Mouse (Mus musculus) heart, embryonic 14.5 days (tissue): ENCODE measurements around the gene Scarb1. TPM values are rescaled to one million over a fixed set of nuclear protein-coding genes. Genes with fewer than 3 reads are reported as not detected.

Experiments
- ATAC-seq: fragments of 200-750 bp; cut with Nextera tagmentation; 2 replicates; pipeline ENCODE4 v1.8.0; 2017; ENCODE audit warnings: low read depth, moderate TSS enrichment; ENCODE audit not compliant: insufficient number of reproducible peaks, insufficient read depth, low FRiP score
- H3K27ac ChIP-seq, 2 experiments: fragments of 200-500 bp in 1 of 2; fragments of 300-500 bp in 1 of 2; sonication (generic) in 1 of 2; replicated peaks in 1 of 2; 2 replicates each; pipeline ENCODE4 v1.5.1; 2012 to 2014; ENCODE audit warnings: low read depth in 2 of 2, low read length in 2 of 2, control low read depth in 1 of 2, mild to moderate bottlenecking in 1 of 2, mixed read lengths in 1 of 2; ENCODE audit not compliant: control insufficient read depth in 1 of 2, insufficient read depth in 1 of 2
- H3K27me3 ChIP-seq: fragments of 300-500 bp; sonication (generic); 2 replicates; pipeline ENCODE4 v1.6.1; 2014; ENCODE audit warnings: mild to moderate bottlenecking, low read length, control low read depth; ENCODE audit not compliant: control insufficient read depth, insufficient read depth
- H3K36me3 ChIP-seq: fragments of 300-500 bp; sonication (generic); 2 replicates; pipeline ENCODE4 v1.6.1; 2014; ENCODE audit warnings: mild to moderate bottlenecking, control low read depth, low read length, mixed read lengths; ENCODE audit not compliant: control insufficient read depth, insufficient read depth
- H3K4me1 ChIP-seq, 2 experiments: fragments of 200-500 bp in 1 of 2; fragments of 300-500 bp in 1 of 2; sonication (generic) in 1 of 2; 2 replicates each; pipeline ENCODE4 v1.6.1; 2012 to 2014; ENCODE audit warnings: low read length in 2 of 2, control low read depth in 1 of 2, mixed read lengths in 1 of 2; ENCODE audit not compliant: control insufficient read depth in 2 of 2, insufficient read depth in 2 of 2
- H3K4me2 ChIP-seq: fragments of 300-500 bp; sonication (generic); 2 replicates; pipeline ENCODE4 v1.6.1; 2014; ENCODE audit warnings: mild to moderate bottlenecking, low read length
- H3K4me3 ChIP-seq, 2 experiments: fragments of 200-500 bp in 1 of 2; fragments of 300-500 bp in 1 of 2; sonication (generic) in 1 of 2; 2 replicates each; pipeline ENCODE4 v1.5.1; 2012 to 2014; ENCODE audit warnings: low read length in 2 of 2, mild to moderate bottlenecking in 2 of 2, control low read depth in 1 of 2, low read depth in 1 of 2, moderate library complexity in 1 of 2; ENCODE audit not compliant: control insufficient read depth in 1 of 2, insufficient read depth in 1 of 2
- H3K9ac ChIP-seq: fragments of 300-500 bp; sonication (generic); 2 replicates; pipeline ENCODE4 v1.6.1; 2014; ENCODE audit warnings: mild to moderate bottlenecking, low read length
- H3K9me3 ChIP-seq: fragments of 300-500 bp; sonication (generic); 2 replicates; pipeline ENCODE4 v1.6.1; 2016; ENCODE audit warnings: low read length, control low read depth; ENCODE audit not compliant: control insufficient read depth
- WGBS: fragments of 180-500 bp; shearing (Covaris S2); extraction: QIAGEN DNeasy Blood & Tissue Kit; methylation state at CpG from one replicate; pipeline ENCODE4 v1.1.7; 2014; 5-methylcytosine and 5-hydroxymethylcytosine counted together
- polyA plus RNA-seq: library from polyadenylated mRNA; unstranded; fragments of >200 nt; fragmentation: Nextera tagmentation; extraction: Ambion mirVana; gene quantifications from 2 replicates; pipeline ENCODE4 v1.2.1, GENCODE M21; 2014

Scarb1 gene
- polyA plus RNA-seq, 1 experiment from 2014 or later = 61.6 TPM

DNA sequence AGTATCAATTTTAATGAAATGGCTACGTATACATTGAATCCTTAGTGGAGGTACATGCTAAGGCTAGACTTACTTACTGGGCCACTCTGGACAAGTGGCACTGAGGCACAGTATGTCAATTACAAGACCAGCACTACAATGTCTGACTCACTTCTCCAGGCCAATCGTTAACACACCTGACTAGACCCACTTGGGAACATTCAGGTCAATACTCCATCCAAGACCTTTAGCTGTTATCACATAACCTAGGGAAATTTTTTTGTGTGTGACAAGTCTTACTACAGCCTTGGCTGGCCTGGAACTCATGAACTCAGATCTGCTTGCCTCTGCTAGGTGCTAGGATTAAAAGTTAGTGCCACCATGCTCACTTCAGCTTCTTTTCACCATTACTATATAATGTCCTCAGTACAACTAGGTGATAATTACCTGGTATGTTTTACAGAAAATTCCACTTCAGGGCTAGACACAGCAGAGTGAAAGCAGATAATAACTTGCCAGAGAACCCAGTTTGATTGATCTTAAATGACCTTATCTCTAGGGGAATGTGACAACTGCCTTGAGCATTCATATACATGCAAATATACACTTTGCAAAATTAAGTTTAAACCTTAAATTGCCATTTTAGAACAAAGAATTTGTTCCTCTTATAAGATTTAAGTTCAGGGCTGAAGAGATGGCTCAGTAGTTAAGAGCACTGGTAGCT lies 43.8 kb upstream of the Scarb1 start:
- Histone ChIP-seq H3K27me3 (no peaks in the 10 kb centered on the region), H3K9ac (peak overlapping the region; percentile 16; the same call in 1 of the 2 replicates), H3K4me2 (no peak overlapping the region), H3K9me3 (no peaks in the 10 kb centered on the region), H3K27ac (no peak overlapping the region), H3K36me3 (peaks cover 41% of the 10 kb centered on the region), H3K4me1 (peaks cover 0 to 11% of the 10 kb centered on the region in 2 experiments; a peak in 1 of 4 replicates), H3K4me3 (no peak overlapping the region)
- no peak for ATAC-seq
- WGBS = 73% methylated on average over 2 of the region's 2 CpGs

- Histone ChIP-seq H3K4me3 (no peak overlapping the region), H3K27ac (no peak overlapping the region), H3K27me3 (no peaks in the 10 kb centered on the region), H3K4me1 (peaks cover 0 to 11% of the 10 kb centered on the region in 2 experiments; a peak in 1 of 4 replicates), H3K36me3 (peaks cover 41% of the 10 kb centered on the region), H3K9ac (no peak overlapping the region), H3K9me3 (no peaks in the 10 kb centered on the region), H3K4me2 (no peak overlapping the region)
- WGBS = 67% methylated on average over 3 of the region's 3 CpGs
- no peak for ATAC-seq
Observed at GRCm38 (mm10) chr5:125383637-125384420, 42.9 kb upstream of the Scarb1 start.

DNA sequence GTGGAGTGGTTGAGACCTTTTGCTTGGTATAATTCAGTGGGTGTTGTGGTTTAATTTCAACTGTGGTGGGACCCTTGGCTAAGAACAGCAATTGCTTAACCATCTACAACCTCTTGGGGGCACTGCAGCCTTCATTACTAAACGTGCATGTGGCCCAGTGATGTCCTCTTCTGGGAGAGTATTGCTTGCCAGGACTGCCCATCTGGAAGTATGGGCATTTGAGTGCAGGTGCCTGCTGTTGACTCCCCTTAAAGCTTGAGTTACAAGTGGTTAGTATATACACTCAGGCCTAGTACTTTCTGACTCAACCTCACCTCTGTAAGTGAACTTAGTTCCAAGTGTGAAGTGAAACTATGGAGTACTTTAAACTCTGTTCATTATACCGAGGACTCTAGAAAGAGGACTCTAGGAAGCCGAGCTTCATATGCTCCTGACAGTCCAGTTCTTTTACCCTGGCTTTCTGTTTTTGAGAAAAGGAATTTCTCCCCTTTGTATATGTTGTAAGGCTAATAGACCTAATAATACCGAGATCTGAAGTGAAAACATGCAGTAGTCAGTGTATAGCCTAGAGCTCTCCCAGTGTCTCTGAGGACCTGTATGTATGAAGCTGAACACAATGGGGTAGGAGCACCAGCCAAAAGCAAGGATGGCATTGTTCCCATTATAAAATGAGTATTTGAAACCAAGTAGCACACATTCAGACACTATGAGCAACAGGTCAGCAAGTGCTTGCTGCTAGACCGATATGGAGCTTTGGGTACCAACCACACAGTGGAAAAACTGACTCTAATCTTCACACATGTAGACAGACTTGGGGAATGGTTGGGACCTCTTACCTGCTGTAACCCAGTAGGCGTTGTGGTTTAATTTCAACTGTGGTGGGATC lies 42.0 kb upstream of the Scarb1 start:
- Histone ChIP-seq H3K9ac (no peak overlapping the region), H3K4me3 (no peak overlapping the region), H3K4me2 (no peak overlapping the region), H3K27me3 (no peaks in the 10 kb centered on the region), H3K36me3 (peaks cover 33% of the 10 kb centered on the region), H3K9me3 (no peaks in the 10 kb centered on the region), H3K4me1 (peaks cover 0 to 11% of the 10 kb centered on the region in 2 experiments; a peak in 1 of 4 replicates), H3K27ac (0 out of 4 replicates have a peak overlapping the region, but pooled peaks of 1 of the 2 experiments have one; percentile 21)
- WGBS = 45% methylated on average over 6 of the region's 6 CpGs
- peak; percentile 44 for ATAC-seq

DNA sequence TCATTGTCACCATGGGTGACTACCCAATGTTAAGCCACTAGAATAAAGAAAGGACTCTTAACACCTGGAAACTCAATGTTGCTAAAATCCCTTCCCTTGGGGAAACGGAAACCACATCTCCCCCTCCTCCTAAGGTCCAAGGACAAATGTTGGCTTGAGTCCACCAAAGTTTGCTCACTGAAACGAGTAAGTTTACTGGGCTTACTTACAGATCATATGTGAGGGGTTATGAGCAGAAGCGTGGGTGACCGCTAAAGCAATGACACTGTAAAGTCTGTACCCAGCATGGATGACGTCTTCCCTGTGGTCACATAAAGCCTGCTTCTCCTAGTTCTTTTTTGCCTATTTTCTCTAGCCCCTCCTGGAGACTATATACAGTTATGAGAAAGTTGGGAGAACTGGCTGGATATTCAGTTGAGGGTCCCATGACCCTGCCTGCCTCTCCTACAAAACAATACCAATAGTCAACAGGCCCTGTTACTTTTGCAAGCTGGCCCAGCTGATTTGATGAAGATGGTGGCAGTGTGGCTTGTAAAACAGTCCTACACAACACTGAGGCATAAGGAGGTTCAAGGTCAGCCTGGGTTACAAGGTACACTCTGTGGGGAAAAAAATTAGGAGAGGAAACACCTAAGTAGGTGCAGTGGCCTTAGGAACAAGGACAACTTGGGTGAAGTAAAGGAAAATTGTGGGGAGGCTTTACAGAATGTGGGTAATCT lies 41.2 kb upstream of the Scarb1 start:
- ATAC-seq = no peak
- Histone ChIP-seq H3K27me3 (no peaks in the 10 kb centered on the region), H3K36me3 (peaks cover 33% of the 10 kb centered on the region), H3K9ac (no peak overlapping the region), H3K4me3 (no peak overlapping the region), H3K27ac (0 out of 4 replicates have a peak overlapping the region, but pooled peaks of 1 of the 2 experiments have one; percentile 1), H3K9me3 (no peaks in the 10 kb centered on the region), H3K4me1 (peaks cover 0 to 11% of the 10 kb centered on the region in 2 experiments; a peak in 1 of 4 replicates), H3K4me2 (no peak overlapping the region)
- 71% methylated on average over 5 of the region's 5 CpGs for WGBS

DNA sequence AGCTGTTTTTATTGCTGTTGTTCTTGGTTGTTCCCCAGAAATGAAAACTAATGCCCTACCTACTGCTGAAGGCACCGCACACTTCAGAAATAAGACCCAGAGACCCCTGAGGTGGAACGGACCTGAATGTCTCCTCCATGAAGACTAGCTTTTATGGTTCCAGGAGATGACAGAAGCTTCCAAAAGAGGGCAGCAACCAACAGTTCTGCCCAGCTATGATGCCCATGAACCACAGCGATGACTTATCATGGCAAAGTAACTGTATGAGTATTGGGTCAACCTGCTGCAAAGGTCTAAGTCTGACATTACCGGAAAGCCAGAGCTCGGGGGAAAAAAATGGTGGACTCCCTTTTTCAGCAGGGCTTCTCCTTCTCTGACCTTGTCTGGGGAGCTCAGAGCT lies 38.0 kb upstream of the Scarb1 start:
- ATAC-seq = no peak
- no peak overlapping the region for H3K9ac ChIP-seq
- H3K4me3 ChIP-seq = no peak overlapping the region
- 83% methylated on average over 5 of the region's 5 CpGs for WGBS
- no peak overlapping the region for H3K4me2 ChIP-seq
- no peaks in the 10 kb centered on the region for H3K27me3 ChIP-seq
- H3K36me3 ChIP-seq = peaks cover 11% of the 10 kb centered on the region
- no peaks in the 10 kb centered on the region for H3K4me1 ChIP-seq
- H3K9me3 ChIP-seq = peaks cover 5% of the 10 kb centered on the region; the same call in 1 of the 2 replicates
- no peak overlapping the region for H3K27ac ChIP-seq

- ATAC-seq = no peak
- H3K27ac ChIP-seq = no peak overlapping the region
- no peaks in the 10 kb centered on the region for H3K4me1 ChIP-seq
- no peak overlapping the region for H3K4me2 ChIP-seq
- no peak overlapping the region for H3K9ac ChIP-seq
- H3K36me3 ChIP-seq = no peaks in the 10 kb centered on the region
- H3K27me3 ChIP-seq = no peaks in the 10 kb centered on the region
- H3K9me3 ChIP-seq = peaks cover 7% of the 10 kb centered on the region; the same call in 1 of the 2 replicates
- 60% methylated on average over 7 of the region's 7 CpGs for WGBS
- no peak overlapping the region for H3K4me3 ChIP-seq
Observed at GRCm38 (mm10) chr5:125377214-125377613, 36.3 kb upstream of the Scarb1 start.
